Mouse (Mus musculus) erythroblast, embryonic 14.5 days (primary cell): ENCODE measurements around the gene Map7d2. TPM values are rescaled to one million over a fixed set of nuclear protein-coding genes. Genes with fewer than 3 reads are reported as not detected.

Experiments
- H3K27me3 ChIP-seq: 2 replicates; pipeline ENCODE4 v1.6.1; 2012; ENCODE audit warnings: inconsistent platforms; ENCODE audit not compliant: control insufficient read depth
- H3K36me3 ChIP-seq: 2 replicates; pipeline ENCODE4 v1.6.1; 2012; ENCODE audit warnings: mild to moderate bottlenecking, inconsistent platforms; ENCODE audit not compliant: control insufficient read depth
- H3K4me1 ChIP-seq: 2 replicates; pipeline ENCODE4 v1.6.1; 2012; ENCODE audit warnings: inconsistent platforms; ENCODE audit not compliant: control insufficient read depth
- H3K4me3 ChIP-seq: replicated peaks from 2 replicates; pipeline ENCODE3; 2012; ENCODE audit warnings: moderate library complexity, mild to moderate bottlenecking, inconsistent platforms
- H3K9me3 ChIP-seq: 2 replicates; pipeline ENCODE4 v1.6.1; 2012; ENCODE audit warnings: low read length, inconsistent platforms, mixed read lengths; ENCODE audit not compliant: control insufficient read depth
- GATA1 ChIP-seq: IDR thresholded peaks from 2 replicates; pipeline ENCODE4 v1.6.1; 2012; ENCODE audit warnings: low read length, inconsistent platforms, mixed read lengths
- TAL1 ChIP-seq: IDR thresholded peaks from 3 replicates; pipeline ENCODE4 v1.6.1; 2012; ENCODE audit warnings: low read length, inconsistent platforms, mixed read lengths
- polyA plus RNA-seq: library from polyadenylated mRNA; stranded (reverse); fragments of >175 nt; gene quantifications from 2 replicates; pipeline ENCODE4 v1.2.3, GENCODE M21; 2012

Map7d2 gene
- polyA plus RNA-seq, 1 experiment = not detected

DNA sequence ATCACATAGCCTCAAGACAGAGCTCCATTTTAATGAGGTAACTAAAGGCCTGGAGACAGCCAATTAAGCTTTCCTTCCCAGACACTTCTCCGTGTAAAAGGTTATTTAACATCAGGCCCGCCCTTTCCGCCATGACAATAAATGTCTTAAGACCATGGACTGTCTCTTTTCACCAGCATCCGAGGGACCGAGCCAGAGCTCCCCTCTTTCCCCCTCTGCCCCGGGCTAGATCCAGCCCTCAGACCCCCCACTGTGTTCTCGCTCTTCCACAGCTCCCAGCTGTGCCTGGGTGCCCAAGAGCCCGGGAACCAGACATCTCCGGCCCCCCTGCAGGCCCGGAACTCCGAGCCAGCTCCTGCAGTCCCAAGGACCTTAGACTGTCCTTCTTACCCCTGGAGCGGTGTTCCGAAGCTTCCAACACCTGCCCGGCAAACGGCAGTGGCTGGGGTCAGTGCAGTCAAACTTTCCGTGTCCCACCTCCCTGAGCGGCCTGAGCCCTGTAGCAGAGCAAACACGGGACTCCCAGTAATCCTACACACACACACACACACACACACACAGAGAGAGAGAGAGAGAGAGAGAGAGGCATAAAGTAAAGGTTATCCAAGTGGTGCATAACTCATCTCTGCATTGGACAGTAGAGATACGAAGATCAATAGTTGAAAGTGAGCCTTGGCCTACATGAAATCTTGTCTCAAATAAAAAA lies 94.1 kb downstream of the Map7d2 start:
- Histone ChIP-seq H3K9me3 (no peaks in the 10 kb centered on the region; the same call in 1 of the 2 replicates), H3K4me1 (peaks cover 7% of the 10 kb centered on the region), H3K36me3 (no peaks in the 10 kb centered on the region), H3K27me3 (no peaks in the 10 kb centered on the region), H3K4me3 (no peak overlapping the region)
- TF ChIP-seq TAL1 (no peak), GATA1 (no peak)

DNA sequence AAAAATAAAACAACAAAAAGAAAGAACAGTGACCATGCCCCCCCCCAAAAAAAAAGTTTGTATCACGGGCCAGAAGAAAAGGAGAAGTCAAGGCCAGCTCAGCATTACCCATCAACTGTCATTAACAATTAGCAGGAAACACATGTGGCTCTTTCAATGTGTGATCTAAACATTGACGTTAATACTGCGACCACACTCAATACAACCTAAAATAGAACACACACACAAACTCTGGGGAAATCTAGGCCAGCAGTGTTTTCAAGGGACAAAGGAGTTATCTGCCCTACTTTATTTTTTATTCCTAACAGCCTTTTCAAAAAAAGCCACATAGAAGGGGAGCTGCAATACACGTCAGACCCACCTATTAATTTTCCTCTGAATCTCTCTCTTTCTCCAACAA lies 94.7 kb downstream of the Map7d2 start:
- TF ChIP-seq GATA1 (no peak), TAL1 (no peak)
- no peaks in the 10 kb centered on the region for H3K36me3 ChIP-seq
- no peak overlapping the region for H3K4me3 ChIP-seq
- no peaks in the 10 kb centered on the region; the same call in 1 of the 2 replicates for H3K9me3 ChIP-seq
- H3K27me3 ChIP-seq = no peaks in the 10 kb centered on the region
- H3K4me1 ChIP-seq = peaks cover 7% of the 10 kb centered on the region

DNA sequence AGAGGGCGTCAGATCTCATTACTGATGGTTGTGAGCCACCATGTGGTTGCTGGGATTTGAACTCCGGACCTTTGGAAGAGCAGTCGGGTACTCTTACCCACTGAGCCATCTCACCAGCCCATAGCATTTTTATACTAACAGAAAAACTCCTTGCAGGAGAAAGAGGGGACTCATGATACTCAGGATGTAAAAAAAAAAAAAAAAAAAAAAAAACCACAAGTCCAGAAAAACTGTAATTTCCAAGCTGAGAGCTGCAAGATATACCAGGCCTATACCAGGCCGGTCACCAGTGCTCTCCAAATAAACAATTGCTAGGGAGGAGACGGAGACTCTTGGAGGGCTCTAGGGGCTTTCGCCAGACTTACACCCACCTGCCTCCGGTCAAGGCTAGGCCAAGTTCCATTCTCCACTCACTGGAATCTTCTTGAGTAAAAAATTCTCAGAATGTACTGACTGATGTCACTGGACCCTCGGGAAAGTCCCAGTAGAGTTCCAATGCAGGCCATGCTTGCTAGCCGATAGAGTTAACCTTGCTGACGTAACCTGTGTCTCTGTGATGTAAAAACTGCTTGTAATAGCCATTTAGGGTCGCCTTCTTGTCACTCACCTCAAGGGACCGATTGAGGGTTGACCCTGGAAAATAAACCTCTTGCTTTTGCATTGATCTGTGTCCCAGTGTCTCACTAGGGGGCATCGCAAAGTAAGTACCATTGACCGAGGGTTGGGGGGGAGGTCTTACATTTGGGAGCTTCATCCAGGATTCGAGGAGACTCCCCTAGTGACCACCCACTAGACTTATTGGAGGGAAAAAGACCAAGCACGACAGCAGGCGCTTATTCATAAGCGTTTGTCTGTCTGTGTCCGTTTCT lies 95.7 kb downstream of the Map7d2 start:
- TF ChIP-seq TAL1 = no peak
- no peak for TF ChIP-seq GATA1
- Histone ChIP-seq H3K4me1 (peaks cover 7% of the 10 kb centered on the region), H3K27me3 (no peaks in the 10 kb centered on the region), H3K36me3 (no peaks in the 10 kb centered on the region), H3K4me3 (peak overlapping the region; percentile 59), H3K9me3 (no peaks in the 10 kb centered on the region; the same call in 1 of the 2 replicates)

DNA sequence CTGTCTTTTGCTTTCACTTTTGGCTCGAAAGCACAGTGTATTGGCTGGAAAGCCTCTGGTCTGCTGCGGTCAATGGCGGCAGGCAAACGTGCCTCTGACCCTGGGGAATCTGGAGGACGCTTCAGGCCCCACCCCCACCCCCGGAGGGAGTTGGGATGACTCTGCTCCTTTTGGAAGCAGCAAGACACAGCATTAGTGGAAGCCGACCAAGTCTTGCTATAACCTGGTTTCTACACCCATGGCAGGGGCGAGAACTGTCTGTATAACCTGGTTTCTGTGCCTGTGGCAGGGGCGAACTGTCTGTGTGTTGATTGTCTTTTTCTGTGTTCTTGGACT lies 96.3 kb downstream of the Map7d2 start:
- H3K27me3 ChIP-seq = no peaks in the 10 kb centered on the region
- no peak for TF ChIP-seq TAL1
- peaks cover 7% of the 10 kb centered on the region for H3K4me1 ChIP-seq
- no peaks in the 10 kb centered on the region for H3K36me3 ChIP-seq
- H3K4me3 ChIP-seq = peak overlapping the region; percentile 59
- no peaks in the 10 kb centered on the region; the same call in 1 of the 2 replicates for H3K9me3 ChIP-seq

DNA sequence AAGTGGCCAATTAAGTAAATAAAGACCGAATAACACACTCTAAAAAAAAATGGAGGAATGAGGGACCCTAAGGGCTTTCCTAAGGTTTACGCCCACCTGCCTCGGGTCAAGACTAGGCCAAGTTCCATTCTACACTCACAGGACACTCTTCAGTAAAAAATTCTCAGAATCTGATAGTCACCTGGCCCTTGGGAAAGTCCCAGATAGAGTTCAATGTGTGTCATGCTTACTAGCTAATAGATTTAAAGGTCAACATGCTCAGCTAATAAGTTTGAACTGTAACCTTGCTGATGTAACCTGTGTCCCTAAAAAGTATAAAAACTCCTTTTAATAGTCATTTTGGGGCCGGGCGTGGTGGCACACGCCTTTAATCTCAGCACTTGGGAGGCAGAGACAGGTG lies 101.2 kb downstream of the Map7d2 start:
- no peak for TF ChIP-seq TAL1
- no peak for TF ChIP-seq GATA1
- Histone ChIP-seq H3K4me3 (no peak overlapping the region), H3K36me3 (no peaks in the 10 kb centered on the region)

DNA sequence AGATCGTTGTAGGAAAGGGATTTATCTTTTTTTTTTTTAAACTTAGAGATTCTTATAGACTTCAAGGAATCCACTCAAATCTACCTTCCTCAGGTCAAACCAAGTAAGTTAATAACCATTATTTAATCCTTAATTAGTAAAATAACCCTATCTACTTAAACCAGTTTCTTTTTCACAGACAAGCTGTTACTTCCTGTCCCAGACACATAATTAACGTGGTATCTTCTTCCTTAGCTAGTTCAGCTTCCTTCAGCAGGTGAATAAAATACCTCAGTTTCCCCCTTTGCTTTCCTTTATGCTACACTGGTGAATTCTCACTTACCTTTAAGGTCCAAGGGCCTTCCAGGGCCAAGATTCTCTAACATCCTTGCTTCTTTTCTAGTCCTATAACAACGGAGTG lies 107.4 kb downstream of the Map7d2 start:
- Histone ChIP-seq H3K27me3 (peaks cover 5% of the 10 kb centered on the region), H3K9me3 (no peaks in the 10 kb centered on the region), H3K4me1 (no peaks in the 10 kb centered on the region), H3K4me3 (no peak overlapping the region), H3K36me3 (no peaks in the 10 kb centered on the region)
- no peak for TF ChIP-seq GATA1
- TF ChIP-seq TAL1 = no peak

More for the DNA sequence above, 101.2 kb downstream of the Map7d2 start:
- Histone ChIP-seq H3K9me3 (no peaks in the 10 kb centered on the region; the same call in 1 of the 2 replicates), H3K27me3 (no peaks in the 10 kb centered on the region; the same call in 1 of the 2 replicates), H3K4me1 (peaks cover 3% of the 10 kb centered on the region)

DNA sequence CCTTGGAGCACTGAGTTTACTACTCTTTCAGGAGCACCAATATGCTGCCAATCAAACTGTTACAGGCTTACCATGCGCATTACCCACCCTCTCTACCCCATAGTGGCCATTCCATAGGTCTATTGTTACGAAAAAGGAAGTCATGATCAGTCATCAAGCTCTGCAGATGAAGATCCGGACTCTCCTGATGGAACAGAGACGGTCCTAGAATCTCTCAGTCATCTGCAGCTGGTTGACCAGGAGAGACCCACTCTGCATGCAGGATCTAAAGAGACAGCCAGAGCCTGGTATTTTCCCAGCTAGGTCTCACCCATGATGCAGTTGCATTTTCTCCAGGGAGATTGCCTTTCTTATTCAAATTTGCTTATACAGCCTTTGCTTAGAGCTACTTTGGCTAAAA lies 108.3 kb downstream of the Map7d2 start:
- no peak for TF ChIP-seq TAL1
- TF ChIP-seq GATA1 = no peak
- no peaks in the 10 kb centered on the region for H3K36me3 ChIP-seq
- no peak overlapping the region for H3K4me3 ChIP-seq
- H3K9me3 ChIP-seq = no peaks in the 10 kb centered on the region
- H3K27me3 ChIP-seq = peaks cover 5% of the 10 kb centered on the region
- no peaks in the 10 kb centered on the region for H3K4me1 ChIP-seq

DNA sequence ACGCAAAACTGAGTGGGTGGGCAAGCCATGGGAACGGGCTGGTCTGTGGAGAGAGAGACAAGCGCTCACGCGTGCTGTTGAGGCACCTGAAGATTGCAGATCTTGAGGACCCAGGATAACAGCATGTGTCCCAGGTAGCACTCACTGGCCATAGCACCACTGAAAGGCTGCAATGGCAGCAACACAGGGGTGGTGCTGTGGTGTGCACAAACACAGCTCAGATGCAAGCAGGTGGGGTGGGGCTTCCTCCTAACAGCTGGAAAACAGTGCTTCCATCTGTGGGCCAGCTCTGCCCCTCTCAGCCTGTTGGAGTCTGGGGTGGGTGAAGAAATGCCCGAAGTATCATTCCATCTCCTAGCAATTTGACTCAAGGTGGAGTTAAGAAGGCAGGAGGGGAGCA lies 112.0 kb downstream of the Map7d2 start, which contains the start of gene Bclaf3:
Gene Bclaf3 (plus strand): TSS at position 301 of the 400 bp plus-strand sequence.
- peaks cover 3% of the 10 kb centered on the region; the same call in 1 of the 2 replicates for H3K27me3 ChIP-seq
- no peak for TF ChIP-seq TAL1
- no peak for TF ChIP-seq GATA1
- H3K36me3 ChIP-seq = no peaks in the 10 kb centered on the region
- no peaks in the 10 kb centered on the region for H3K9me3 ChIP-seq
- H3K4me1 ChIP-seq = no peaks in the 10 kb centered on the region; the same call in 1 of the 2 replicates
- no peak within 1 kb of the TSS for H3K4me3 ChIP-seq

DNA sequence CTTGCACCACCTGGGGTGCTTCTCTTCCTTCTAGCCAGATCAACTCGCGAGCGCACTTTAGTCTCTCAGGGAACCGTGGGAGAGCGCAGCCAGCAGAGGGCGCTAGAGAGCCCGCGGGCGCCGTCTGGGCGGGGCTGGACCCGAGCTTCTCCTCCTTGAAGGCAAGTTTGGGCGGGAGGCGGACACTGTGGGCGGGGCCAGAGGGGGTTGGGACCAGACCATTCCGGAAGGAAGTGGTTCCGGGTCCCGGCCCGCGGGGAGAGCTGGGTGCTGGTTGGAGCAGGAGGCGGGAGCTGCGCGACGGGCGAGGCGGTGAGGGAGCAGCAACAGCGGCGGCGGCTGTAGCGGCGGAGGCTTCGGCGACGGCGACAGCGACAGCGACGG lies 118.0 kb downstream of the Map7d2 start:
- H3K9me3 ChIP-seq = peaks cover 7% of the 10 kb centered on the region
- H3K36me3 ChIP-seq = peaks cover 9% of the 10 kb centered on the region
- H3K27me3 ChIP-seq = no peaks in the 10 kb centered on the region
- H3K4me1 ChIP-seq = peaks cover 18% of the 10 kb centered on the region
- H3K4me3 ChIP-seq = peak overlapping the region; percentile 84
- TF ChIP-seq TAL1 (no peak), GATA1 (no peak)
